Mouse (Mus musculus) erythroblast, embryonic 14.5 days (primary cell): ENCODE results near the gene Tpt1.

Experiments used
- GATA1 ChIP-seq: IDR thresholded peaks from 2 replicates; pipeline ENCODE4 v1.6.1; 2012; ENCODE audit warnings: low read length, inconsistent platforms, mixed read lengths
- TAL1 ChIP-seq: IDR thresholded peaks from 3 replicates; pipeline ENCODE4 v1.6.1; 2012; ENCODE audit warnings: low read length, inconsistent platforms, mixed read lengths

GRCm38 (mm10) chr14:75871750-75872149 lies 26.9 kb downstream of the Tpt1 start:
- TF ChIP-seq GATA1 = no peak
- no peak for TF ChIP-seq TAL1
